Mouse (Mus musculus) gastrocnemius, postnatal 4 days (tissue): ENCODE data around the gene Vax2. TPM values are rescaled to one million over a fixed set of nuclear protein-coding genes. Genes with fewer than 3 reads are reported as not detected.

Experiments
- DNase-seq, 2 experiments: peaks; one replicate each; pipeline ENCODE4 v3.0.0; 2021 to 2022; ENCODE audit warnings: low spot score in 2 of 2, mixed read lengths in 2 of 2
- long read RNA-seq, 2 experiments: library from polyadenylated mRNA; stranded (forward); transcript quantifications; one replicate each; pipeline ENCODE4 v2.0.0; 2021
- total RNA-seq, 2 experiments: library from RNA; stranded (reverse); gene quantifications; 2 replicates each; pipeline ENCODE4 v1.2.3; 2021

Gene Vax2
- not detected for total RNA-seq
- long read RNA-seq, experiment 1: 0 reads
- long read RNA-seq, experiment 2: 0 reads

DNA sequence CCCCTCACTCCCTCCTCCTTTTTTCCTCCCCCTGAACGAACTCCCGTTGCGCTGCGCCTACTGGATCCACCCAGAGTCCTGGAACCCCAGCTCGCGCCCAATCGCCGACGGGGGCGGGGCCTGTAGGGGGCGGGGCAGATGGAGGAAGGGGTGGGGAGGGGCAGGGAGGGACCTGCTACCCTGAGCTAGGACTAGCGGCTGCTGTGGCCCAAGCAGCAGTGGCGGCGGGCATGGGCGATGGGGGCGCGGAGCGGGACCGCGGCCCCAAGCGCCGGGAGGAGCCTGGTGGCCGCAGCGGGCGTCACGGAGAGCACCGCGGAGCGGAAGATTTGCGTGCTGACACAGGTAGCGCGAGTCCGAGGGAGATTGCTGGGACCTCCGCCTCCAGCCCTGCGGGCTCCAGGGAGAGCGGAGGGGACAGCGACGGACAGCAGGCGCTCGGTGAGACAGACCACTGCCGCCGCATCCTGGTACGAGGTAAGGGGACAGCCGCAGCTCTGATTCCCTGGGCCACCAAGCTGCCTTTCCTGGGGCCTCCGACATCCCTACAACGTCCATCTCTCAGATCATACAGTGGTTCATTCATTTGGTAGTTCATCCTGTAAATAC is at the start of gene Vax2:
Gene Vax2, plus strand, starts transcription at position 198 of the 609 bp plus-strand sequence.
- peak in 1 of 2 experiments; percentile 66 for DNase-seq

DNA sequence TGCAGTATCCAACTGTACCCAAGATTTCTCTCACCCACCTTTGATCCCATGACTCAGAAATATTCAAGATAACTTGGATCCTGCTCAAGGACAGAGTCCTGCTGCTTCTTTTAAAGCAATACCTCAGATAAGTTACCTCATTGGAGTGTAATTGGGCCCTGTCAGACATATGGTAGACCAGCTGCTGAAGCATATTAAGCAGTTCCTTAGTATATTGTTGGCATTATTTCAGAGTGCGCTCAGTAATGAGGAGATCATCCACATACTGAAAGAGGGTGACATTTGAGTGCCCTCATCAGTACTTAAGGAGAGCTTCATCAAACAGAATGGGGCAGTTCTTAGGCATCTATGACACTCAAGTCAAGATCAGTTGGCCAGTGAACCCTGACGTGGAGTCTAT is 46.1 kb upstream of the Vax2 start:
- no peak for DNase-seq

DNA sequence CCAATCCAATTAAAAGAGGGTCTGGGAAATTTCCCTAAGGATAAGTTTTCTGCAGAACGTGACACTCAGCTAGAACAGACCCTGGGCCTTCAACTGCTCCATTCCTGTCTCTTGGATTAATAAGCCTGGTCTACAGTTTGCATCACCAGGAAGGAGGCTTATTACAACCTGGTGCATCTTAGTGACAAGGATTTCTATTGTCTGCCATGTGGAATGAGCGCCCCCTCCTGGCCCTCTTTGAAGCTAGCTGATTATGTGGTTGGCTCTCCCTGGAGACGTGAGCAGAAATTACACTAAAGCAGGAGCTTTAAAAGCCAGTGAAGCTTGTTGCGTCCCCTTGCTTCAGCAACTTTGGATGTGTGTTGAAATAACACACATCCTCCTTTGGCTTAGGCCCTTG is 37.7 kb upstream of the Vax2 start:
- peak; percentile 44 to 72 for DNase-seq

DNA sequence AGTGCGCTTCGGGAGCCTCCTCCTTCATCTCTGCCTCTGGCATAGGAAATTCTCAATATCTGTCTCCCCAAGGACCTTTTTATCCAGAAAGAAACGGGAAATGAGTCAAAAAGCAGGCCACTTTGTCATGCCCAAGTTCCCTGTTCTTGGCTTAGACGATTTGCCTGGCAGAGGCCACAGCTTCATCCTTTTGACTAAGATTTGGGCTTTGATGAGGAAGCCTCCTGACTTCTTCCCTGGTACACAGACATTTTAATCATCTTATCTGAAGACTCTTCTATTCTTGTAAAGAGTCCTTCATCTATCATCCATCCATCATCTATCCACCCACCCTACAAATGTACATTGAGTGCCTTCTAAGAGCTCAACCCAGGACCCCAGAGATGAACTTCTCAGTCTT is 33.3 kb upstream of the Vax2 start, which contains the start of gene Cd207:
Gene Cd207, minus strand, starts transcription at position 101 of the 400 bp plus-strand sequence.
- DNase-seq: no peak

DNA sequence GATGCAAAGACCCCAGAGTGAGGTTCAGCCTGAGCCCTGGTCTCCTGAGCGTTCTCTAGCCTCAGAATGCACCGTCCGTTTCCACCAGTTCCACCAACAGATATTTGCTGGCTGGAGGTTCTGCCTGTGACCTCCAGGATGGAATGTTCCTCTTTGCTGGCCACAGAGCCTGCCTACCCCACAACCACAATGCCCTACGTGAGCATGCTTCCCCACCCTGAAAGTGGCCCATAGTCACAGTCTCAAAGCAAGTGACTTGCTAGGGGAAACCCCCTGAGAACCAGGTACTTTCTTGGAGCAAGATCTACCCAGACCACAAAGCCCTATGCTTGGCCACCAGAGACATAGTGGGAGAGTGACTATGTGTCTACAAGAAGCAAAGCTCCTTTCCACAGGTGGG is 21.7 kb upstream of the Vax2 start:
- no peak for DNase-seq

DNA sequence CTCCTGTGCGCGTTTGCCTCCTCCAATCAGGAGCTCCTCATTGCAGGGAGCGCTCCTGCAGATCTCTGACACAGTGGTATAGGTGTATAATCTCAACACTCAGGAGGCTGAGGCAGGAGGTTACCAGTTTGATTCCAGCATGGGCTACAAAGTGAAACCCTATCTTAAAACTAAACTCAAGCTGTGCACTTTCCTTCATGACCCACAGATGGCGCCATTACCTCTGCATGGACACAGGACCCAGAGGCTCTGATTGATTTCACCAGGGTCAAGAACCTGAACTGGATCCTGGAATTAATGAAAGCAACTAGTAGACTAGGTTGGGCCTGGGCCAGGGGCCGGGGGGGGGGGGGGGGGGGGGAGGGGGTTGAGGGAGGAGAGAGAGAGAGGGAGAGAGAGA is 20.8 kb upstream of the Vax2 start:
- peak in 1 of 2 experiments; percentile 39 for DNase-seq

DNA sequence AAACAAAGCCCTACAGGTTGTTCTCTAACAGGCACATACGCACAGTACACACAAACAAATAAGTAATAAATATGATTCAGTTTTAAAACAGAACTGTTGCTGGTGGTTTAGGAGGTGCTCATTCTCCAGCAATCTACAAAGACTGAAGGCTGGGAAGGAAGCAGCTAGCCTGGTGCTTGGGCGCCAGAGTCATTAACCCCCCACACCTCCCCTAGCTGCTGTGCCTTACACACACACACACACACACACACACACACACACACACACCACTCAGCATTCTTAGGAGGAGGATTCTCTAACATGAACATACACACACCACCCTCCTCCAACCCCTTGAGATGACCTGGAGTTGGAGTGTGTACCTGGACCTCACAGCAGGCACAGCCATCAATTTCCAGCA is 20.1 kb upstream of the Vax2 start:
- no peak for DNase-seq

DNA sequence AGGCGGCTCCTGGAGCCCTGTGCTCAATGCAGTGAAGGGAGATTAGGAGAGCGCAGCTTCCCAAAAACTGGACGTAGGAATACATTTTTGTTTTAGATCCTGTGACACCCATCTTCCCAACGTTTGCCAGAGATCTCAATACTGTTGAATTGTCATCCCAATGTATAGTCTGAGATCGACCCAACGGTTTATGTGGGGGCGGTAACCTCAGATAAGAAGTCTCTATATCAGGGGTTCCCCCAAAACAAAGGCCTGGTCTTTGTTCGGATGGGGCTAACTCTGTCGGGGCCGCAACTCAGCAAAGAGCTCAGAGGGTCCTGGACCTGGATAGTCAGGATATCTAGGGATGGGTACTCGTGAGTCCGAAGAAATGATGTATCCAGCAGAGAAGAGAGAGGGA is 18.1 kb upstream of the Vax2 start:
- DNase-seq: no peak

DNA sequence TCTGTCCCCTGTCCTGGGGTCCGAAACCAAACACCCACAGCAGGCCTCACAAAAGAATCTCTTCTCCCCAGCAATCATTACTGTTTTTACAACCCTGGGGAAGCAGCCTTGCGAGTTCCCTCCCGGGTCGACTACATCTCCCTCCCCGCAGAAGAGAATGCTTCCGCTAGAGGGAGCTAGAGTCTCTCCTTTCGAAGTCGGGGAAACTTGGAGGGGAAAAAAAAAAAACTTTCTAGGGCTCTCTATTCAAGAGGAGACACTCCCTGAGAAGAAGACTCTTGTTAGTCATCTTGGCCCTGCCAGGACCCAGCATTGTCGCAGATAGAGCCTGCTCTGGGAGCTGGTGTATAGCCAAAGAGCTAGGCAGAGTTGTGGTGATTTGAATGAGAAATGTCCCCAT is 17.2 kb upstream of the Vax2 start:
- DNase-seq: peak in 1 of 2 experiments; percentile 54

DNA sequence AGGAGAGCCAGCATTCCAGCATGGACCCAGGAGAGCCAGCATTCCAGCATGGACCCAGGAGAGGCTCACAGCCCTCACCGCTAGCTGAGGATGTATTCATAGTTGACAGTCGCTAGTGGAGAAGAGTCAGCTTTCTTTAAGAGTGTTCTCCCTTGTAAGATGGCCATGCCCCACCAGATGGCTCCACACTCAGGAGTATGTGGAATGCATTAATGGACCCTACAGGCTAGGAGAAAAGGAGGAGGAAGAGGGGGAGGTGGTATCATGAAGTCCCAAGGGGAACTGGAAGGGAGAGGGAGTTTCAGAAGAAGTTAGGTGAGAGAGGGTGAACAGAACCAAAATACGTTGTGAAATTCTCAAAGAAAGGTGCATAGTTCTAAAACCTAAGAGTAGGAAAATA is 15.3 kb upstream of the Vax2 start:
- no peak for DNase-seq

DNA sequence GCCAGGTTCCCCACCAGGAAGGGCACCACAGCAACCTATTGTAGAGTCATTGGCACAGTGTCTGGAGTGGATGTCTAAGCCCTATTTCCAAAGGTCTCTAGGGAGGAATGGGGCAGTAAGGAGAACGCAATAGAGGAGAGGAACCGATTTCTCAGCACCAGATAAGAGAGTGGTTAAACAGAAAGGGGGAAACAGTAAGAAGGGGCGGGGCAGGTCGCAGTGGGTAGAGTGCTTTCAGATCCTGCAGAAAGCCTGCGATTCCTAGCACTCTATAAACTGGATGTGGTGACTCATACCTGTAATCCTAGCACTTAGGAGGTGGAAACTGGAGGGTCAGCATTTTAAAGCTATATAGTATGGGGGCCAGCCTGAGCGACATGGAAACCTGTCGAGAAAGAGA is 14.4 kb upstream of the Vax2 start:
- no peak for DNase-seq

DNA sequence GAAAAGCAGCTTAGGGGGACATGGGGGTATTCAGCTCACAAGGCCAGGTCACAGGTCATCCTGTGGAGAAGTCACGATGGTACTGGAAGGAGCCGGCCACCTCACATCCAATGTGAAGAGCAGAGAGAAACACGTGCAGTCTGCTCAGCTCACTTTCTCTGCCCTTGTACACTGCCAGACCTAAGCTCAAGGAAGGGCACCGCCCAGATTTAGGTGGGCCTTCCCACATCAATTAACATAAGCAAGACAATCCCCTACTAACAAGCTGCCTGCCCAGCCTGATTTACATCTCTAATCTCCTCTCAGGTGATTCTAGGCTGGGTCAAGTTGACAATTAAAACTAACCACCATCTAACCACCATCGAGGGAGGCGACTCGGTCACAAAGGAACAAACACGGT is 13.1 kb upstream of the Vax2 start:
- no peak for DNase-seq

DNA sequence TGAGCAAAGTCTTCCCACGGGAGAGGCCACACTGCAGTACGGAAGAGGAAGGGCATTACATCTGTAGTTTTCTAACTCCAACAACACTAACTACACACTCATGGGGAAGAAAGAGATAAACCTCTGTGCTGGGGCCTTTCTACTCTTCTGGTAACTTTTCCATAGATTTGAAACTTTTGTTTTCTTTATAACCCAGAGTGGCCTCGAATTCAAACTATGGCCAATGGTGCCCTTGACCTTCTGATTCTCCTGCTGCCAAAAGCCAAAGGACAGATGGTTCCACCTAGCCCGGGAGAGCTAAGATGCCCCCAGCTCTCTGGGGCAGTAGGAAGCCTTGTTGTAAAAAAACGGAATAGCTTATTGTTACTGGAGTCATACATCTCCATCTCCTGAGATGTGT is 11.1 kb upstream of the Vax2 start:
- no peak for DNase-seq

DNA sequence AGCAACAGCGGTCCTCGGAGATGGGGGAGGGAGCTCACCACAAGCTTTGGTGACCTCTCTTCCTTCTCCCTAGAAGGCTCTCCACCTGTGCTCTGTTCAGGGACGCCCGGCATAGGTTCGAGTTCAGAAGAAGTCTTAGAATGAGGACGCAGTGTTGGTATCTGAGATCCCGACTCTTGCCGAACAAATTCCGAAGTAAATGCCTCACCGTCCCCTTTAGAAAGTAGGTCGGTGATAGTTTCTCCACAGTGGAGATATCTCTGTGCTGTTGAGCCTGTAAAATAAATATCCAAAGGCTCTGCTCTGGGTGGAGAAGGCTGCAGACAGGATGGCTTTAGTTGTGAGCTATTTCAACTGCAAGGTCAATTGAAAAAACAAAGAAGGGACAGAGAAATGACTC is 10.1 kb upstream of the Vax2 start:
- DNase-seq: no peak

DNA sequence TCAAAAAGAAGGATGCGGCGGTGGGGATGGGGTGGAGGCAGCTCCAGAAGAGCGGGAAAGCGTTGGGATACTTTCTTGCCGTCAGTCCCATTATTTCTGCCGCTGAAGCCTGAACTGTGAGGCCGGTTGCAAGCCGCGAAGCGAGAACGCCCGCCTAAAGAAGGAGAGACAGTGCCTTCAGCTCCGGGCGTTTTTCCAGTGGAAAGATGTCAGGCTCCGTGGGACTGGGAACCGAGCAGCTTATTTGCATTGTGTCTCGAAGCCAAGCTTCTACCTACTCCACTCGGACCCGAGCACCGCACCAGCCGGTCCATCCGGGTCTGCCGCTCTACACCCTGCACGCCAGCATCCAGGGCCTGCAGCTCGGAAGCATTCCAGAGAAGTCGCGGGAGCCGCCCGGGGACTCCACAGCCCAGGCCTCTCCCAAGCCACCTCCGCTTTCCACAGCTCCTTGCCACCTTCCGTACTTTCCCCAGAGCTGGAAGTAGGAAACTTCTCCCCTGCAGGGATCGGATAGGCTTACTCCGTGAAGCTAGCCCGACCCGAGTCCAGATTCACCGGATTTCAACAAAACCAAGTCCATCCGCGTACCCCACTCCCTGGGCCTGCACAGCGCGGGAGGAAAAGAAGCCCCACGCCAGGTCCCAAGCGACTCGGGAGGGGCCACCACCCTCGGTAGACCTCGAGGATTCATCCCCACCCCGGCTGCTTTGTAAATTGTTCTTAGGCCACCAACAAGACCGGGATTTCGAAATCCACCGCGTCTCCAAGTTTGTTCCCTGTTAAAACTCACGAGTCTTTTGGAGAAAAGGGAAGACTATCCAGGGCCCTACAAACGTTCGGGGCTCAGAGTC is 8.7 kb upstream of the Vax2 start:
- no peak for DNase-seq

DNA sequence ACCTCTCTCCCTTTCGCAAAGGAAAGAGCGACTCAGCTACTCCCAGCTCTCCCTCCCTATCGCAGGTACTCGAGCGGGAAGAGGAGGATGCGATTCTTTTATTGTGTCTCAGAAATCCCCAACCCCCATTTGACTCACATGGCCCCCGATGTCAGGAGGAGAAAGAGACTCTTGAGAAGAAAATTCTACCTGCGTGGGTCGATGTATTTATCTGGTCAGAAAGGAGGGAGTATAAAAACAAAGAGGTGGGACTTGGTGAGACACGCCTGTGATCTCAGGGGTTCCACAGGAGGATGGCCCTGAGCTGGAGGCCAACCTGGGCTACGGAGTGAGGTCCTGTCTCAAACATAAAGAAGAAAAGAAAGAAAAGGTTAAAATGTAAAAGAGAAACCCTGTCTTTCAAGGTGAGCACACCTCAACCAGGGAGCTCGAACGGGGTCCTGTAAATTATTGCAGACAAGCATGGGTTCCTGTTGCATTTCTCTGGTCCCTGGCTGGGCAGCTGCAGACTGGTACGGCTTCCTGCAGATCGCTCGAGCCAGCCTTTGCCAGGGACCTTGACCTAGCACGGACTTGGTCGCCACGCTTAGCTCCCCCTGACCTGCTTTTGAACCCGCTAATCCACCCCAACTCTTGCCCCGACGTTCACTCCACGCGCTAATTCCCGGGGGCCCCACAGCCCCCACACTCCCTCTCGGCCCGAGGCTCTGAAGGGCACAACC is 7.9 kb upstream of the Vax2 start:
- DNase-seq: no peak

DNA sequence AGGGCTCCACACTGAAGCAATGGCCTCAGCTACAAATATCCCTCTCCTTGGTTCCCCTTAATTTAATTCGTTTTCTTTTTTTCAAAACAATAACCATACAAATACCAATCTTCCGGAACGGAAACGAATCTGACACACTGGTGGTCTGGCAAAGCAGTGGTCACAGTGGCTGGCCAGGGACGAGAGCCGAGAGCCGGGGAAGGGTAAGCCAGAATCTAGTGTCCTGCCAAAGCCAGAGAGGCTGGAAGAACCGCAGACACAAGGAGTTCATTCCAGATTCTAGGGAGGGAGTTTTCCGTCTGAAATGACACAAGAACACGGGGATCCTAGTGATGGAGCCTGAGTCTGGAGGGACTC is 7.4 kb upstream of the Vax2 start:
- DNase-seq: no peak

DNA sequence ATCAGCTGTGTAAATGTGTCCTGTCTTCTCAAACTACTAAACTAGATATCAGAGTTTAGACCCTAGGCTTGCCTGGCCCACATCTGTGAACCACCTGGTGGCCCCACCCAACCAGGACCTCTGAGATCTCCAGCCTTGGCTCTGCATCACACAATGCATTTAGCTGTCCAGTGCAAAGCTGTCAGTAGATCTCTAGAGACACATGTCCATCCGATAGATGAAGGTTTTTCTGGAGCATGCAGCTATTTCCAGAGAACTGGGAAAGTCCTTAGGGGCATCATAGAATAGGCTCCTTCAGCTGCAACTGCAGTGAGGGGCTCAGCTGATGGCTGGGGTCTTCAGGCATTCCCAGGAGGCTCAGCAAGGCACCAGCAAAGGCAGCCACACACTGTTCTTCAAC is 6.8 kb upstream of the Vax2 start:
- DNase-seq: no peak

DNA sequence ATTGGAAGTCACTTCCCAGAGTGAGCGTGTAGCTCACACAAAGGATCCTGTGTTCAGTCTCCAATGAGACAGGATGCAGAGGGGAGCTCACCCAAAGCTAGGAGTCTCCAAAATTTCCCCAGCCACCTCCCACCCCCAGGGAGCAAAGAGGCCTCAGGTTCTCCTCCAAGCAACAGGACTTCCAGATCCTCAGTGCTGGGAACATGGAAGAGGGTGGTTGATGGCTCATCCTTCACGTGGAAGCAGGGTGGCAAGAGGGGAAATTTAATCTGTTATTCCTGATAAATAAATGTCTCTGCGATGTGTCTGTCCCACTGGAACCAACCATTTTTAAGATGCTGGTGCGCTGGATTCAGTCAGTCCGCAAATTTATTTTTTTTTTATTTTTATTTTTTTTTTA is 6.4 kb upstream of the Vax2 start:
- no peak for DNase-seq

DNA sequence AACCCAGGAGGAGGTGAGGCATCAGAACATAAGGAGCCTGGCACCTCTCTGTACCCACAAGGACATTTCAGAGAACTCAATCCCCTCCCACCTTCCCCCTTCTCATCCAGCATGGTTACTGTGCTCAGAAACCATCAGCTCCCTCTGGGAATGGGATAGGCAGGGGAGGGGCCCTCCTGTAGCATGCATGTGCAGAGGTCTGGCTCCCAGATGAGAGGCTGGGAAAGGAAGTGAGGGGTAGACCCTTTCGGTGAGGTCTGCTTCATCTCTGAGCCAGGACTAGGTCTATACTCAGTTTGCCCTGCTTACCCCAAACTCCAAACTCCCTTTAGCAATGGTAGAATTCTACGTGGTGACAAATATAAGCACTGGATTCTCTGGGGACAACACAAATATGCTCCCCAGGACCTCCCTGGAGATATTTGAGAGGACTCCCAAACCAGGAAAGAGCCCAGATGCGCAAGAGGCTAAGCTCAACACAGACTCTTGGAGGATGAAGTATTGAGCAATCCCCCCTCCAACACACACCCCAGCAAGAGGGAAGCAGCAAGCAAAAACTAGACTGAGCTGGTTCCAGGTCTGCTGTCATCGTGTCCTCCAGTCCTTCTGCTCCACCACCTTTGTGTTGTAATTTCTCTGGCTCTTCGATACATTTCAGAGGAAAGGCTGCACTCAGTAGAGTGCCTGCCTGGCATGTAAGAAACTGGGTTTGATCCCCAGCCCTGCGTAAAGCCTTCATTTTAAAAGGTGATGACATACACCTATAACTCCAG is 3.1 kb upstream of the Vax2 start:
- DNase-seq: no peak

DNA sequence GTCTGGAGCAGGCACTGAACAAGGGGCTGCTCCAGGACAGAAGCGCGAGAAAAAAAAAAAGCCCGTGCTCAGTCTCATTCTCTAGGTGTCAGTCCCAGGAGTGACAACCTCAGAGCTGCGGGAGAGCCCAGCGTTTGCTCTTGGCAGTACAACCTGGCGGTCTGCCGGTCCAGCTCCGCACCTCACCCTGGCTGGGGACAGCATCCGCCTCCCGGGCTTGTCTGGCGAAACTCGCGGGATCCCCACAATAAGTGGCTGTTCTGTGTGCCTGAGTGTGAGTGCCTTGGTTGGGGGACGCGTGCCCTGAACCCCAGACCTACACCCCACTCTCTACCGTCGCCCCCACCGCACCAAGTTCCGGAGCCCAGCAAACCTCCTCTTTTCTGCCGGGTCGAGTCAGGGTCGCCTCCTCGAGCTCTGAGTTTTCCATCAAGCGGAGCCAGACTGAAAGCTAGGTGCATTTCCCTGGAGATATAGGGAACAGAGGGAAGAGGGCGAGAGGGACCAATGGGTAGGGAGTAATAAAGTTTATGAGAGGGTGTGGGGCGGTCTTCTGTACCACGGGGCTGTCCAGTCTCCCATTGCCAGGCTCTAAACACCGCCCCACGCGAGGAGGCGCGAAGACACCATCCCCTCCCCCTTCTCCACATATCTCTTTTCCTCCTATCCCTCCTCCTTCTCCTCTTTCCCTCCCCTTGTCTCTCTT is 550 bp upstream of the Vax2 start:
- no peak for DNase-seq
